Mouse (Mus musculus): ENCODE measurements around the gene Gm28168. TPM values are rescaled to one million over a fixed set of nuclear protein-coding genes. Genes with fewer than 3 reads are reported as not detected.

Gene Gm28168
- not detected for polyA plus RNA-seq (2014; fragmentation: Illumina TruSeq; extraction: RNeasy Lipid Tissue Mini Kit (QIAGEN cat#74804); ENCODE audit: low read depth, low replicate concordance)

GRCm38 (mm10) chr1:117927715-117928114 is at the start of gene Gm28168:
Gene Gm28168, plus strand, starts transcription at chr1:117928015.

DNA sequence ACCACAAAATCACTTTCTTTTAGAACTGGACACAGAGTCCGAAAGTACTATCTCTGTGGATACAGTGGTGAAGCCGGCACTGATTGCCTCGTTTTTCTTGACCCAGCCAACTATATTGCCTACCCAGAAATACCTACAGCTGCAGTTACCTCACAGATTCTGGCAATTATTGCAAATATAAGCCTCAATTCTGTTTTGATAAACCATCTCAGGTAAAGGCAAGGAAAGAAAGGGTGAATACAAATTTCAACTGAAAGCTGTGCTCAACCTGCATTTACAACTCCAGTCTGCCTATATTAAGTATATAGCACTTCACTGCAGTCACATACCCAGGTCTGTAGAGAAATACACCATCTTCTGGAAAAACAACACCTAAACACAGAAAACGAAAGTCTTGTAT is 37.8 kb downstream of the Gm28168 start, which contains the start of gene Gm7145:
Gene Gm7145 (plus strand): TSS at position 301 of the 400 bp plus-strand sequence.

Other genes with a start within 250 kb of the Gm28168 start
- gene Gm28363, start 230.9 kb upstream of the Gm28168 start, polyA plus RNA-seq (2014; fragmentation: Illumina TruSeq; extraction: RNeasy Lipid Tissue Mini Kit (QIAGEN cat#74804); ENCODE audit: low read depth, low replicate concordance): not detected
- gene B020011L13Rik, start 146.9 kb upstream of the Gm28168 start, polyA plus RNA-seq (2014; fragmentation: Illumina TruSeq; extraction: RNeasy Lipid Tissue Mini Kit (QIAGEN cat#74804); ENCODE audit: low read depth, low replicate concordance): not detected
- not detected for gene Gm28360, start 97.9 kb upstream of the Gm28168 start, polyA plus RNA-seq (2014; fragmentation: Illumina TruSeq; extraction: RNeasy Lipid Tissue Mini Kit (QIAGEN cat#74804); ENCODE audit: low read depth, low replicate concordance)
- not detected for gene Gm7145, start 37.9 kb downstream of the Gm28168 start, polyA plus RNA-seq (2014; fragmentation: Illumina TruSeq; extraction: RNeasy Lipid Tissue Mini Kit (QIAGEN cat#74804); ENCODE audit: low read depth, low replicate concordance)
- not detected for gene Gm29106, start 248.5 kb downstream of the Gm28168 start, polyA plus RNA-seq (2014; fragmentation: Illumina TruSeq; extraction: RNeasy Lipid Tissue Mini Kit (QIAGEN cat#74804); ENCODE audit: low read depth, low replicate concordance)

Data from kidney, adult 10 weeks (tissue).